Mouse (Mus musculus): ENCODE measurements at regions not wholly inside any gene's neighbourhood (a gene's known extent, or its start where the extent isn't known, plus 50 kb on each side); places are given as distances from the start of the nearest gene placed in this dataset.

DNA sequence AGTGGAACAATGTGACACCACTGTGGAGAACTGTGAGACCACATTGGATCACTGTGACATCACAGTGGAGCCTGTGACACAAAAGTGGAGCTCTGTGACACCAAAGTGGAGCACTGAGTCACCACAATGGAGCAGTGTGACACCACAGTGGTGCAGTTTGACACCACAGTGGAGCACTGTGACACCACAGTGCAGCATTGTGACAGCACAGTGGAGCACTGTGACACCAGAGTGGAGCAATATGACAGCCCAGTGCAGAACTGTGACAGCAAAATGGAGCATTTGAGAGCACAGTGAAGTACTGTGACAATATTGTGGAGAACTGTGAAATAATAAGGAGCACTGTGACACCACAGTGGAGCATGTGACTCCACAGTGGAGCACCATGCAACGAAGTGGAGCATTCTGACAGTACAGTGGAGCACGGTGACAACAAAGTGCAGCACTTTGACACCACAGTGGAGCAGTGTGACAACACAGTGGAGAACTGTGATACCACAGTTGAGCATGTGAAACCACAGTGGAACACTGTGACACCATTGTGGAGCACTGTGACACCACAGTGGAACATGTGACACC is 105.0 kb upstream of the Vmn1r2 start:
- H3K9ac ChIP-seq (ENCODE audit: control insufficient read depth, low read depth, low read length, poor library complexity, severe bottlenecking), result no peak overlapping the region
- no peak overlapping the region for H3K27ac ChIP-seq (ENCODE audit: control insufficient read depth, low read depth, low read length)
- H3K4me3 ChIP-seq (ENCODE audit: control insufficient read depth in 1 of 2, insufficient read depth in 1 of 2, low read depth in 2 of 2, low read length in 2 of 2), result no peak overlapping the region
- H3K9me3 ChIP-seq (replicated peaks; ENCODE audit: insufficient read depth, low read length), result no peaks in the 10 kb centered on the region
- H3K27me3 ChIP-seq (ENCODE audit: control insufficient read depth in 1 of 2, insufficient read depth in 2 of 2, low read length in 2 of 2), result no peaks in the 10 kb centered on the region
- TF ChIP-seq USF1 (IDR thresholded peaks at IDR 0.05; ENCODE audit: low read depth, low read length), result no peak
- TF ChIP-seq TCF12 (IDR thresholded peaks at IDR 0.05; ENCODE audit: low read depth, low read length), result no peak
- TF ChIP-seq GATA1 (IDR thresholded peaks at IDR 0.05; ENCODE audit: low read depth, low read length), result no peak
- TF ChIP-seq MAZ (IDR thresholded peaks at IDR 0.05; ENCODE audit: low read depth, low read length), result no peak
- no peak for TF ChIP-seq POLR2AphosphoS5 (IDR thresholded peaks at IDR 0.05; ENCODE audit: borderline replicate concordance, low read depth, low read length)
- TF ChIP-seq MEF2A (IDR thresholded peaks at IDR 0.05; ENCODE audit: extremely low read depth, insufficient replicate concordance, low read depth, low read length, poor library complexity, severe bottlenecking), result no peak
- TF ChIP-seq POLR2A (IDR thresholded peaks at IDR 0.05; ENCODE audit: control insufficient read depth in 1 of 2, insufficient read depth in 1 of 2, low read depth in 1 of 2, low read length in 2 of 2, poor library complexity in 1 of 2), result no peak
- DNase-seq (ENCODE audit: low read depth, low spot score), result no peak
- H3K36me3 ChIP-seq (ENCODE audit: control insufficient read depth in 1 of 2, insufficient read depth in 2 of 2, low read length in 2 of 2), result no peaks in the 10 kb centered on the region
- no peaks in the 10 kb centered on the region for H3K79me2 ChIP-seq (ENCODE audit: control insufficient read depth, insufficient read depth, low read length, poor library complexity)
- no peaks in the 10 kb centered on the region for H3K4me1 ChIP-seq (ENCODE audit: control insufficient read depth in 1 of 2, insufficient read depth in 2 of 2, low read length in 2 of 2)

GRCm38 (mm10) chr4:3063966-3064365 is 103.2 kb upstream of the Vmn1r2 start:
- no peaks in the 10 kb centered on the region for H3K79me2 ChIP-seq (ENCODE audit: control insufficient read depth, insufficient read depth, low read length, poor library complexity)
- H3K4me1 ChIP-seq (ENCODE audit: control insufficient read depth in 1 of 2, insufficient read depth in 2 of 2, low read length in 2 of 2), result no peaks in the 10 kb centered on the region
- no peaks in the 10 kb centered on the region for H3K27me3 ChIP-seq (ENCODE audit: control insufficient read depth in 1 of 2, insufficient read depth in 2 of 2, low read length in 2 of 2)
- H3K27ac ChIP-seq (ENCODE audit: control insufficient read depth, low read depth, low read length), result no peak overlapping the region
- H3K36me3 ChIP-seq (ENCODE audit: control insufficient read depth in 1 of 2, insufficient read depth in 2 of 2, low read length in 2 of 2), result no peaks in the 10 kb centered on the region
- no peak for TF ChIP-seq ETS1 (IDR thresholded peaks at IDR 0.05; ENCODE audit: low read depth, low read length)
- no peak for TF ChIP-seq MAZ (IDR thresholded peaks at IDR 0.05; ENCODE audit: low read depth, low read length)
- TF ChIP-seq TAL1 (IDR thresholded peaks at IDR 0.05; ENCODE audit: low read length), result no peak
- TF ChIP-seq CHD1 (IDR thresholded peaks at IDR 0.05; ENCODE audit: low read depth, low read length), result no peak
- H3K4me3 ChIP-seq (ENCODE audit: control insufficient read depth in 1 of 2, insufficient read depth in 1 of 2, low read depth in 2 of 2, low read length in 2 of 2), result no peak overlapping the region
- DNase-seq (ENCODE audit: low read depth, low spot score), result no peak
- no peaks in the 10 kb centered on the region for H3K9me3 ChIP-seq (replicated peaks; ENCODE audit: insufficient read depth, low read length)
- H3K9ac ChIP-seq (ENCODE audit: control insufficient read depth, low read depth, low read length, poor library complexity, severe bottlenecking), result no peak overlapping the region

DNA sequence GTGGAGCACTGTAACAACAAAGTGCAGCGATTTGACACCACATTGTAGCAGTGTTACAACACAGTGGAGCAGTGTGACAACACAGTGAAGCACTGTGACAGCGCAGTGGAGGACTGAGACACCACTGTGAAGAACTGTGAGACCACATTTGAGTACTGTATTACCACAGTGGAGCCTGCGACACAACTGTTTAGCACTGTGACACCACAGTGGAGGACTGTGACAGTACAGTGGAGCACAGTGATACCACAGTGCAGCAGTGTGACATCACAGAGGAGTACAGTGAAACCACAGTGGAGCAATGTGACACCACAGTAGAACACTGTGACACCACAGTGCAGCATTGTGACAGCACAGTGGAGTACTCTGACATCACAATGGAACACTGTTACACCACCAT is 102.5 kb upstream of the Vmn1r2 start:
- Histone ChIP-seq H3K36me3 (ENCODE audit: control insufficient read depth in 1 of 2, insufficient read depth in 2 of 2, low read length in 2 of 2) (no peaks in the 10 kb centered on the region), H3K4me3 (ENCODE audit: control insufficient read depth in 1 of 2, insufficient read depth in 1 of 2, low read depth in 2 of 2, low read length in 2 of 2) (no peak overlapping the region), H3K27ac (ENCODE audit: control insufficient read depth, low read depth, low read length) (no peak overlapping the region), H3K9me3 (replicated peaks; ENCODE audit: insufficient read depth, low read length) (no peaks in the 10 kb centered on the region), H3K4me1 (ENCODE audit: control insufficient read depth in 1 of 2, insufficient read depth in 2 of 2, low read length in 2 of 2) (no peaks in the 10 kb centered on the region), H3K79me2 (ENCODE audit: control insufficient read depth, insufficient read depth, low read length, poor library complexity) (no peaks in the 10 kb centered on the region), H3K9ac (ENCODE audit: control insufficient read depth, low read depth, low read length, poor library complexity, severe bottlenecking) (no peak overlapping the region), H3K27me3 (ENCODE audit: control insufficient read depth in 1 of 2, insufficient read depth in 2 of 2, low read length in 2 of 2) (no peaks in the 10 kb centered on the region)
- no peak for TF ChIP-seq TAL1 (IDR thresholded peaks at IDR 0.05; ENCODE audit: low read length)
- TF ChIP-seq RCOR1 (IDR thresholded peaks at IDR 0.05; ENCODE audit: low read depth, low read length), result no peak
- TF ChIP-seq MAFK (IDR thresholded peaks at IDR 0.05; ENCODE audit: borderline replicate concordance, low read depth, low read length), result no peak
- no peak for TF ChIP-seq RAD21 (IDR thresholded peaks at IDR 0.05; ENCODE audit: low read depth, low read length)
- TF ChIP-seq ZNF384 (IDR thresholded peaks at IDR 0.05; ENCODE audit: low read depth, low read length), result no peak
- no peak for TF ChIP-seq NRF1 (IDR thresholded peaks at IDR 0.05; ENCODE audit: insufficient read depth, low read depth, low read length, poor library complexity, severe bottlenecking)
- no peak for TF ChIP-seq NELFE (IDR thresholded peaks at IDR 0.05; ENCODE audit: low read depth, low read length)
- no peak for TF ChIP-seq TCF12 (IDR thresholded peaks at IDR 0.05; ENCODE audit: low read depth, low read length)
- no peak for TF ChIP-seq ETS1 (IDR thresholded peaks at IDR 0.05; ENCODE audit: low read depth, low read length)
- no peak for TF ChIP-seq KAT2A (conservative IDR thresholded peaks at IDR 0.05; ENCODE audit: low read depth, low read length)
- no peak for TF ChIP-seq BHLHE40 (IDR thresholded peaks at IDR 0.05; ENCODE audit: borderline replicate concordance, low read depth, low read length)
- no peak for TF ChIP-seq USF1 (IDR thresholded peaks at IDR 0.05; ENCODE audit: low read depth, low read length)
- no peak for TF ChIP-seq POLR2AphosphoS5 (IDR thresholded peaks at IDR 0.05; ENCODE audit: borderline replicate concordance, low read depth, low read length)
- no peak for TF ChIP-seq ZKSCAN1 (IDR thresholded peaks at IDR 0.05; ENCODE audit: low read depth, low read length)
- TF ChIP-seq TBP (IDR thresholded peaks at IDR 0.05; ENCODE audit: low read depth, low read length), result no peak
- no peak for TF ChIP-seq ELF1 (IDR thresholded peaks at IDR 0.05; ENCODE audit: low read depth, low read length)
- TF ChIP-seq E2F4 (IDR thresholded peaks at IDR 0.05; ENCODE audit: borderline replicate concordance, low read depth, low read length), result no peak
- TF ChIP-seq CHD2 (IDR thresholded peaks at IDR 0.05; ENCODE audit: low read length), result no peak
- no peak for TF ChIP-seq MYC (IDR thresholded peaks at IDR 0.05; ENCODE audit: low read depth, low read length)
- TF ChIP-seq POLR2A (IDR thresholded peaks at IDR 0.05; ENCODE audit: control insufficient read depth in 1 of 2, insufficient read depth in 1 of 2, low read depth in 1 of 2, low read length in 2 of 2, poor library complexity in 1 of 2), result no peak
- no peak for DNase-seq (ENCODE audit: low read depth, low spot score)

Data from MEL (cell line).